Mouse (Mus musculus) gastrocnemius, postnatal 4 days (tissue): ENCODE data around the gene Six5. TPM values are rescaled to one million over a fixed set of nuclear protein-coding genes. Genes with fewer than 3 reads are reported as not detected.
A peak's percentile ranks its signal among the peaks of the same experiment; 100 is the strongest.

Experiments used
- DNase-seq, 2 experiments: peaks; one replicate each; pipeline ENCODE4 v3.0.0; 2021 to 2022; ENCODE audit warnings: low spot score in 2 of 2, mixed read lengths in 2 of 2
- total RNA-seq, 2 experiments: library from RNA; stranded (reverse); gene quantifications; 2 replicates each; pipeline ENCODE4 v1.2.3; 2021

The Six5 gene
- total RNA-seq, 2 experiments from 2014 or later, result 13.5 to 14.7 TPM

DNA sequence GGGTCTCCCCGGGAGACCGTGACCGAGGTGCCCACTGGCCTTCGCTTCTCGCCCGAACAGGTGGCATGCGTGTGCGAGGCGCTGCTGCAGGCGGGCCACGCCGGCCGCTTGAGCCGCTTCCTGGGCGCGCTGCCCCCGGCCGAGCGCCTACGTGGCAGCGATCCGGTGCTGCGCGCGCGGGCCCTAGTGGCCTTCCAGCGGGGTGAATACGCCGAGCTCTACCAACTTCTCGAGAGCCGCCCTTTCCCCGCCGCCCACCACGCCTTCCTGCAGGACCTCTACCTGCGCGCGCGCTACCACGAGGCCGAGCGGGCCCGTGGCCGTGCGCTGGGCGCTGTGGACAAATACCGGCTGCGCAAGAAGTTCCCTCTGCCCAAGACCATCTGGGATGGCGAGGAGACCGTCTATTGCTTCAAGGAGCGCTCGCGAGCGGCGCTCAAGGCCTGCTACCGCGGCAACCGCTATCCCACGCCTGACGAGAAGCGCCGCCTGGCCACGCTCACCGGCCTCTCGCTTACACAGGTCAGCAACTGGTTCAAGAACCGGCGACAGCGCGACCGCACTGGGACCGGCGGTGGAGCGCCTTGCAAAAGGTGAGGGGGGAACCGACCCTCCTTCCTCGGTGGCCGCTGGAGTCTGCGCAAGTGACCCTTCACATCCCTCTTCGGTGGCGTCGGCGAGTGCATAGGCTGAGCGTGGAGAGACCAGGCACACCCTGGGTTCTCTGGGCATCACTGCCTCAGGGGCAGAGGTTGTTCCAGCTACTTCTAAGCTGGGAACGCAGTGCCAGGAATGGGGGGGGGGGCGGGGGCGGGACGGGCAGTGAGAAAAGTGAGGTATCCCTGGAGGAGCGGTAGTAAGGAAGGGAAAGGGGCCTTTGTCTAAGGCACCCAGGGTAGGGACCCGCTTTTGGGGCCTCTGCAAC lies 694 bp downstream of the Six5 start:
- DNase-seq, result peak; percentile 43 to 70

DNA sequence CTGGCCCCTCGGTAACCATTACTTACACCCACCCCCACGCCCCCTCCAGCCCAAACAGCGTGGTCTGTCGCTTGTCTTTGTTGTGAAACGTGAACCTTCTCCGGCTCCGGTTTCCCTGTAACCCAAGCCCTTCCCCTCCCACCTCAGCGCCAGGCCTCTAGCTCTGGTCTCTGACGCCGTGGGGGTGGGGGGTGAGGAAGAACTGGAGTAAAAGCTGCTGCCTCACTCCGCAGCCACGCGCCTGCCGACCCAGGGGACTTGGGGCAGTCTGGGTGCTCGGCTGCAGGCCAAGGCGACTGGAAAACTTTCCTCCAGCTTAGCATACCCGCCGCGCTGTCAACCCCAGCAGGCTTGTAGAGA lies 1.3 kb downstream of the Six5 start:
- peak; percentile 52 to 76 for DNase-seq

DNA sequence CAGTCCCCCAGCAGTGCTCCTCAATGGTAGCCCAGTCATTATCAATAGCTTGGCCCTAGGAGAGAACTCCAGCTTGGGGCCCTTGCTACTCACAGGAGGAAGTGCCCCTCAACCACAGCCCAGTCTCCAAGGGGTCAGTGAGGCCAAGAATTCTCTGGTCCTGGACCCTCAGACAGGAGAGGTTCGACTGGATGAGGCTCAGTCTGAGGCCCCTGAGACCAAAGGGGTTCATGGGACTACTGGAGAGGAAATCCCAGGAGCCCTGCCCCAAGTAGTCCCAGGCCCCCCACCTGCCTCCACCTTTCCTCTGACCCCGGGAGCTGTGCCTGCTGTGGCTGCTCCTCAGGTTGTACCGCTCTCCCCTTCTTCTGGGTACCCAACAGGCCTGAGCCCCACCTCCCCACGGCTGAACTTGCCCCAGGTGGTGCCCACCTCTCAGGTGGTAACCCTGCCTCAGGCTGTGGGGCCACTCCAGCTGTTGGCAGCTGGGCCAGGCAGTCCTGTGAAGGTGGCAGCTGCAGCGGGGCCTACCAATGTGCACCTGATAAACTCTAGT lies 2.1 kb downstream of the Six5 start:
- DNase-seq, result no peak

DNA sequence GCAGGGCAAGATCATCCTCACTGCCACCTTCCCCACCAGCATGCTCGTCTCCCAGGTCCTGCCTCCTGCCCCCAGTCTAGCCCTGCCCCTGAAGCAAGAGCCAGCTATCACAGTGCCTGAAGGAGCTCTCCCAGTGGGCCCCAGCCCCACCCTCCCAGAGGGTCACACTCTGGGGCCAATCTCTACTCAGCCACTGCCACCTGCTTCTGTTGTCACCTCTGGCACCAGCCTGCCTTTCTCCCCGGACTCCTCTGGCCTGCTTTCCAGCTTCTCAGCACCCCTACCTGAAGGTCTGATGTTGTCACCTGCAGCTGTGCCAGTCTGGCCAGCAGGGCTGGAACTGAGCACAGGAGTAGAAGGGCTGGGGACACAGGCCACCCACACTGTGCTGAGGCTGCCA lies 2.8 kb downstream of the Six5 start:
- DNase-seq, result no peak

DNA sequence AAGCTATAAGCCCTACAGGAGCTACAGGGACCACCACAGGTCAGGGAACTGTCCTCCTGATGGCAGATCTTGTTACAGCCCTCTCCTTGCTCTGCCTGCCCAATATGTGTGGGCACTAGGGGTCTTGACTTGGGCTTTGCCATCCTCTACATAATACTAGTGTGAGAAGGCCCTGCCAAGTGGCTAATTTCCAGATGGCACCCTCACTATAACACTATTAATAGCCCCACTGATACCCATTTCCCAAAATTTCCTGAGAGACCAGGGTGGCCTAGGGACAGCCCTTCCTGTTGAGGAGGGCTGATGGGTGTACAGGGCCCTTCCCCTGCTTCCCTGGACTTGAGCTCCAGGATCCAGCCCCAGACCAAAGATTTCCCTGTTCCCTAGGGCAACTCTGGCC lies 3.5 kb downstream of the Six5 start:
- DNase-seq, result no peak

DNA sequence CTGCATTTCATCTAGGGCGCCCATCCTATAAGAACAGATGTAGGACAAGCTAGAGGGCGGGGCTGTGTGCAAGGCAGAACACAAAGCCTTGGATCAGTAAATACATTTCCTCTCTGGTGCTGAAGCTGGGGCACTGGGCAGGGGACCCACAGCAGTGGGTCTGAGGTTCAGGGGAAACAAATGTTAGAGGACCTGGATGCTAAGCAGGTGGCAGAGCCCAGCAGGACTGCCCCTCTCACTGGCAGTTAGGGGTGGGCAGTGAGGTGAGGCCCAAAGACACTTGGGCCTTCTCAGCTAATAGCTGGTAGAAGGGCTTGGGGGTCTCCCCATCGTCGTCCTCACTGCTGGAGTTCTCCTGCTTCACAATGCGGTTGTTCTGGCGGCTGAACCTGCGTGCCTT lies 4.4 kb downstream of the Six5 start:
- no peak for DNase-seq

DNA sequence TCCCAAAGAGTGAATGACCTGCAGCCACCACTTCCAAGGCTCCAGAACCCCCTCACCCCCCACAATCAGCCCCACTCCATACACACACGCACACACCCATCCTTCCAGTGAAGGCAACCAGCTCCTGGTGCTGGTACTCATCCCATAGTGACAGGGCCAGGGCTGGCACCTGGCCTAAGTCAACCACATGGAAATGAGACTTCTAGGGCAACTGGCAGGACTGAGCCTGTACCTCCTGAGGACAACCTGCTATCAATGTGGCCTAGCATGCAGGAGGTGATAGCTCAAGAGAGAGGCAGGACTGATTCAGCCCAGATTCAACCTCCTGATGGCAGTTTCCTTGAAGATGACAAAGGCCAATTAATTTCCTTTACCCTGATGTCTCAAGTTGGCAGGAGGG lies 5.9 kb downstream of the Six5 start:
- no peak for DNase-seq

DNA sequence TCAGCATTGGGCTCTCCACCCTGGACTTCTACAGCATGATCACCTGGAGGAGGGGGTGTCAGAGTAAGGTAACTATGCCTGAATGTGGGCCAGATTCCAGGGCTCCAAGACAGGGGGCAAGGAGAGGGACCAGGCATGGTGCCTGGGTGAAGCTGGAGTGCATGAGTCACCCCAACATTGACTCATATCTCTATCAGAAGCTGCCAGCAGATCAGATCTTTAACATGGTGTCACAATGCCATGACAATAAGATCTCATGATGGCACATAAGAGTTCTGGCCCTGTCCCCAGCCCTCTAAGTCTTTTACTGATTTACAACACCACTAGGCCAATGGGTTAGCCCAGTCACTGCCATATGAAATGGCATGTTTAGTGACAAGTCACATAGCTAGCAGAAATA lies 9.3 kb downstream of the Six5 start:
- DNase-seq, result no peak

DNA sequence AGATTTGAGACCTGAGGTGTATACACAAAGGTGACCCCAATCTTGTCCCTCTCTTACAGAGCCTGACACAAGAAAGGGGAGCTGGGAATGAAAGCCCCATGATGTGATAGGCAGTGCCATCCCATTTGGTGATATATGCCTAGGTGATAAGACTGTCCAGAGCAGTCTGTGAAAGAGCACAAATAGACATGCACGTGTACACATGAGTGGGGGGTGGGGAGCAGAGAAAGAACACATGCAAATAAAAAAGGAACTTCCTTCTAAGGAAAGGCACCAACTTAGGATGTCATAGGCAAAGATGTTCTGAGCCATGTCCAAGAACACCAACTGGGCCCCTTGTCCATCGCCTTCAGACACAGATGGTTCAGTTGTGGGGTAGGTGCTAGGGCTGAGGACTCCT lies 10.1 kb downstream of the Six5 start:
- DNase-seq, result no peak

DNA sequence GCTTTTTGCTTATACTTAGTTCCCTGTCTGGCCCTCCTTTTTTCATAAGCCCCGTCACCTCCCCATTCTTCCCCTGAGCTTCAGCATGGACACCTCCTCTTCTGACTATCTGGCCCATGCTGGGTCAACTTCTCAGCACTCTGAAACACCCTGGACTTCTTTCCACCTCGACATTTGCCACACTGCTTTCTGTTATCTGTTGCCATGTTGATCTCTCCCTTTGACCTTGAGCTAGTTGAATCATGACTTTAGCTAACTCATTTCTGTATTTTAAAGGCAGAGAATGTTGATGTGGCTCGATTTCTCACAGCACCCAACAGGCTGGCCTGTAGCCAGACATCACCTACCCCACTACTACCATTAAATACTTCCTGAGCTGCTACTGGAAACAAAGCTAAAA lies 13.0 kb downstream of the Six5 start:
- DNase-seq, result no peak

DNA sequence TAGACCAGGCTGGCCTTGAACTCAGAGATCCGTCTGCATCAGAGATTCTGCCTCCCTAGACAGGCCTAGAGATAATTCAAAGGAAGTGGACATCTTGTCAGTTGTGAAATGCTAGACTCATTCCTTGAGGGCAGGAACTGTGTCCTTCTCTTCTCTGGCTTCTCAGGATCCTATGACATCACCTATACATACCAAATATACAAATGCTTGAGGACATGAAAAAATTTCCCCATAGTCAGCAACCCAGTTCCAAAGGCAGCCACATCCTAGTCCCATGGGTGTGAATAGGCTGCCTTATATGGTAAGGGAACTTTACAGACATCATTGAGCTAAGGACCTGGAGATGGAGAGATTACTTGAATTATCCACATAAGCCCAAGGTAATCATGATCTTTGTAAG lies 15.2 kb downstream of the Six5 start:
- no peak for DNase-seq

DNA sequence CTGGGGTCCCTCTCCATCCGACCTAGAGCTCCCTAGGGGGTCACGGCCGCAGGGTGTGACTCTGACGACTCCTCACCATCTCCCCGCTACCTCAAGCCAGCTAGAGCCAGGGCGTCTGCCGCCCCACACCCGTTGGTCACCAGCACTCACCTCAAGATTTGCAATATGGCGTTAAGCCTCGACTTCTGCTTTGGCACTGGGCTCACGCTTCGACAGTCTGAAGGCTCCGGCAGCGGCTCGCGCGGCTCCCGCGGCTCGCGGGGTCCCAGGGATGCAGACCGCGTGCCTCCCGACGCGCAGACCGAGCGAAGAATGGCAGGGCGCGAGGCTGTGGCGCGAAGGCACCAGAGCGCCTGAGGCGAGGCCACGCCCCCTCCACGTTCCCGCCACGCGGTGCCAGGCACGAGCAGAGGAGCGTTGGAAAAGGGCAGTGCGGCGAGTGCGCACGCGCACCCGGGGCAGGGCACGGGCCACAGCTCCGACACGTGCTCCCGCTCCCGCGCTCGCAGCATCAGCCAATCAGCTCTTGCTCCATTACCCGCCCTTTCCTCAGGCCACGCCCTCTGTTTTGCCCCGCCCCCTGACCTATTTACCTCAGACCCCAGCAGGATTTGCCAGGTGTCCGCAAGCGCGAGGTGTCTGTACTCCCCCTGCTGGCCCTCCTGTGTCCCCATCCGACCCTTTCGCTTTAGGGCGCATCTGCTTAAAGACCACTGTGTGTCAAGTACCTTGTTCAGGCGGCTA lies 23.8 kb downstream of the Six5 start, which contains the start of gene Gm4969:
Gm4969 (minus strand) TSS at position 341 of the 744 bp plus-strand sequence.
- DNase-seq, result peak in 1 of 2 experiments; percentile 59

DNA sequence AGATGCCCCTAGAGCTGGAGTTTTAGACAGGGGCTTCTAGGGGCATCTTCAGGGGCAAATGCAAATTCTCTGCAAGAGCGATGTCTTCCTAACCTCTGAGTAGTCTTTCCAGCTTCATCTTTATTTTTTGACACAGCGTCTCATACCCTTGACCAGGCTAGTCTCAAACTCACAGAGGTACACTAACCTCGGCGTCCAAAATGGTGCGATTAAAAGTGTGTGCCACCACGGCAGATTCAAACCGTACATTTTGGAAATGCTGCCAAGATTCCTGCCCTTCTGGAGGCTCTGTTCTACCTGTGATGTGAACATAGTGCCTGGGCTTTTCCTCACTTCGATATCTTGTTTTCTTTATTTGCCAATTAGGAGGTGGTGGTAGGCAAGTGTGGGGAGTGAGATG lies 24.7 kb downstream of the Six5 start:
- no peak for DNase-seq

DNA sequence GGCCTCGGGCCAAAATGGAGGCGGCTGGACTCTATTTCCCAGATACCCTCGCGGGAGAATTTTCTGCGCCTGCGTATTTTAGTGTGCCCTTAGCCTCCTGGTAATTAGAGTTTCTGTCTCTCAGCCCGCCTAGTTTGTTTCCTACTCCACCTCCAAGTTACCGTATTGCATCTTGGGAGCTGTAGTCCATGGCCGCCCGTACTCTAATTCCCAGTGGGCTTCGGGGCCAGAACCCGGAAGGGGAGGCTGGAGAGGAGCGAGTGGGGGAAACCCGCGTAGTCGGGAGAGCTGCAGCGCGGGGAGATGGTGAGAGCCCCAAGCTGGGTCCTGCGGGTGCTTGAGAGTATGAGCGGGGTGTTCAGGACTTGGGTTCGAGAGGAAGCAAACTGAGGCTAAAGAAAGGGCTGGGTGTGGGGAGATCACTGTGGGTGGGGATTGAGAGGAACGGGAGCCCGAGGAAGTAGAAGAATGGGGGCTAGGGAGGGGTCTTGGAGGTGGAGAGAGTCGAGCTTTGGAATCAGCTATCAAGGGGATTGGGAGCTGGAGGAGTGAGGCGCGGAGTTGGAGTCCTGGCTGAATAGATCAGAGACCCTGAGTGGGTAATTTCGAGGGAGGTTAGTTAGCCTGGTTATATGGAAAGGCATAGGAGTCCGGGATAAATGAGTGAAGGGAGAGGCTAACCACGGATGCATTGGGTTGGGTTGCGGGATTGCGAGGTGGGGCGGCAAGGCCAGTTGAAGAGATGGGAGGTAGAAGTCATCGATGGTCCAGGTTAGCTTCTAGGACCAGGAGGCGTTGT lies 25.4 kb downstream of the Six5 start, which contains the start of gene Fbxo46:
Fbxo46 (plus strand) TSS at position 229 of the 799 bp plus-strand sequence.
- peak; percentile 69 to 89 for DNase-seq

DNA sequence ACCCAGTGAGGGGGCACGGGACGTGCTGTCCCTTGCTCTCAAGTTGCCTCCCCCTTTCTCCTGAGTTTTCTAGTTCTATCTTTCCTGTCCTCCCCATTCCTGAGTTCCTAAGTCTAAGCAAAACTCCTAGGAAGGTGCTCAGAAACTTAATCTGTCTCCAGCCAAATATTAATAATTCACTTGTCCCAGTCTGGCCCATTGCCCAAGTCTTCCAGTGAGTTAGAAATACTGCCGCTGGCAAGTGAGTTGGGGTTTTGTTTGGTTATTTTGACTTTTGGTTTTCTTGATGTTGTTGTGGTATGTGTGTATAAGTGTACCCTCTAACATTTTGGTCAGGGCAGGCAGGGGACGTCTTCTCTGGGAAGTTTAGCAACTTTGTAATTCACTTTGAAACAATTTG lies 27.3 kb downstream of the Six5 start:
- DNase-seq, result no peak

DNA sequence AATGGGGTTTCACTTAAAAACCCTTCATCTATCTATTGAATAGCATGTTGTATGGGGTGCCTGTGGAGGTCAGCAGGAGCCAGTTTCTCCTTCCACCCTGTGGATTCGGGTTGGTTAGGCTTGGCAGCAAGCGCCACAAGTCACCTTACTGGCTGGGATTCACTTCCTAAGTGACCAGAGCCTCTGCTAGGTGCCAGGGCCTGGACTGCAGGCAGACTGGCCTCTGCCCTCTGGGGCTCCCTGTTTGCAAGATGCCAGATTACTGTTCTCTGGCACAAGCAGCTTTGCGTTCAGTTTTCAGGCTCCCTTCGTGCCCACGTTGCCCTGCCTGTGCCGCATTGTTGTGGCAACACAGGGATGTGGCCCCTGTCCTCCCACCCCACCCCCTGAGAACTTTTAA lies 30.3 kb downstream of the Six5 start:
- no peak for DNase-seq

DNA sequence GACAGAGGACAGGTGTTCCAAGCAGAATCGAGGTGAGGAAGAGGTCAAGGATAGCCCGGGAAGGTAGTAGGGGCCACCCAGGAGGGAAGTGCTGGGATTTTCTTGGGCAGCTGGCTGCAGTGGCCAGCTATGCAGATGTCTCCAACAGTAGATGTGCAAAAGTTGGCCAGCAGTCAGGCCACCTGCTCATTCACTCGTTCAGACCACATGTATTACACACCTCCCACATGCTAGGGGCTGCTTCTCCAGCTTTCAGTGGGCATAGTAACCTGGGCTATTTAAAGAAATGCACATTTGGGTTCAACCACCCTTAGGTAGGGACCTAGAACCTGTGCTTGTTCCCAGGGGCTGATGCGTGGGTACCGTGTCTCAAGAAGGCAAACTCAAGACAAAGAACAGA lies 33.4 kb downstream of the Six5 start:
- DNase-seq, result no peak

DNA sequence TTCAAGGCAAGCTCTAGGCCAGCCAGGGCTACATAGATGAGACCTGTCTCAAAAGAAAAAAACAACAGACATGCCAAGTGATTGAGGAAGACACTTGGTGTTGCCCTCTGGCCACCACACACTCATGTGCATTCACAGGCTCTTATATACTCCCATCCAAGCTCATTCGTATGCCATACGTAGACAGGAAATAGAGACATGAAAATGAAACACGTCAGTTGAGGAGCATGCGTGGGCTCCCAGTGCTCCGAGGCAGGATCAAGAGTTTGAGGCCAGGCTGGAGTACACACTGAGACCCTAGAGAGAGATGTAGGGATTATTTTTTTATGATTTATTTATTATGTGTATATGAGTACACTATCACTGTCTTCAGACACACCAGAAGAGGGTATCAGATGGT lies 35.0 kb downstream of the Six5 start:
- DNase-seq, result no peak

DNA sequence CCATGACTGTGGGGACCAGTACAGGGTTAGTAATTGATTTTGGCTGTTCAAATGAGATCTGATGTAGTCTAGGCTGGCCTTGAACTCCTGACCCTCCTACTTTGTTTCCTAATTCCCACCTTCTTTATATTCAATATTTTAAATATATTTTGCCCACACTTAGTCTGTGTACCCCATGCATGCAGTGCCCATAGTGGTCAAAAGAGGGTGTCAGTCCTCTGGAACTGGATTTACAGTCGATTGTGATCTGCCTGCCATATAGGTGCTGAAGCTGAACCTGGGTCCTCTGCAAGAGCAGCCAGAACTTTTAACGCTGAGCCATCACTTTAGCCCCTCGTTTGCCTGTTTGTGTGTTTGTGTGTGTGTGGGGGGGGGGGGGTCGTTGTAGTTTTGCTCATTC lies 36.3 kb downstream of the Six5 start:
- no peak for DNase-seq

DNA sequence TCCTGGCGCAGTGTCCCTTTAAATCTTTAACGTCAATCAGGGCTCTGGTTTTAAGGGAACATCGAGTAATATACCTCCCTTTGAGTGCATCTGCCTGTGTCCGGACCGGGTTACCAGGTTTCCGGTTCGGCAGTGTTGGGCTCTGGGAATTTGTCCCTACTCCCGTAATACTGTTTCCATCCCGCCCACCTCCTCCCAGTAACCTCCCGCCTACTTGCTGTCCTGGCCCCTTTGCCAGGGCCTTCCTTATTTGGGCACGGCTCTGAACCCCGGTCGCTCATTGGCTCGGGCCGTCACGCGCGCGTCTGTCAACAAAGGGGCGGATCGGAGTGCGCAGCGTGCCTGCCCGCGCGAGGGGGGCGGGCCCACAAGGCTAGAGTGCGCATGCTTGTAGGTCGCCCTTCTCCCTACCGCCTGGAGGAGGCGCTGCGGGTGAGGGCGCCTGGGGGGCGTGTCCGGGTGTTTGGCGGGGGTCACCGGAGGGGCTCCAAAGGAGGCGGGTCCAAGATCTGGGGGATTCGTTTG lies 37.0 kb downstream of the Six5 start:
- DNase-seq, result peak; percentile 97

DNA sequence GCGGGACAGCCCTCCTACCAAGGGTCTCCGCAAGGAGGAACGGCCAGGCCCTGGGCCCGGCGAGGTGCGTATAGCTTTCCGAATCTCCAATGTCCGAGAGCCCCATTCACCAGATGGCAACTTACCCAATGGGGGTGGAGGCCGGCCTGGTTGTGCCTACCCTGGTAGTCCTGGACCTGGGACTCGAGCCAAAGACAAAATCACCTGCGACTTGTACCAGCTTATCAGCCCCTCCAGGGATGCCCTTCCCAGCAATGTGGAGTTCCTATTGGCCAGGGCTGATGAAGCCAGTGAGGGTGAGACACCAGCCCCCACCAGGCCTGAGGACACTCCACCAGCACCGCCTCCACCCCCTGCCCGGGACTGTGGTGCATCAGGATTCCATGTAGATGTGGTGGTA lies 41.8 kb downstream of the Six5 start:
- no peak for DNase-seq
